Mouse (Mus musculus): Measurements from ENCODE around the gene Specc1.

DNA sequence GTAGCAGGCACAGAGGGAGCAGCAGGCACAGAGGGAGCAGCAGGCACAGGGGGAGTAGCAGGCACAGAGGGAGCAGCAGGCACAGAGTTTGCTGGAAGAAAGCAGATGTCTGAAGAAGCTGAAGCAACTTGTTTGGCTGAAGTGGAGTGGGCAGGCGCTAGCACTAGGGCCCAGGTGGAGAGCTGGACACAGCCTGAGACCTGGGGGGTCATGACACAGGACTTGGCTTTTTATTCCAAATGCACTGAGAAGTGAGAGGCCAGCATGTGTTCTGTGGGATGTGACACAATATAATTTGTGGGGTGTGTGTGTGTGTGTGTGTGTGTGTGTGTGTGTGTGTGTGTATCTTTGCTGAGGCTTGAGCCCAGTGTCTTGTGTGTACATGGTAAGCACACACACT is 64.3 kb downstream of the Specc1 start:
- TF ChIP-seq TAL1 (IDR thresholded peaks at IDR 0.05; ENCODE audit: low read length) (no peak), SMC3 (IDR thresholded peaks at IDR 0.05; ENCODE audit: low read depth, low read length) (no peak), KAT2A (conservative IDR thresholded peaks at IDR 0.05; ENCODE audit: low read depth, low read length) (no peak), TCF12 (IDR thresholded peaks at IDR 0.05; ENCODE audit: low read depth, low read length) (no peak), POLR2AphosphoS2 (IDR thresholded peaks at IDR 0.05; ENCODE audit: low read length) (no peak), MAZ (IDR thresholded peaks at IDR 0.05; ENCODE audit: low read depth, low read length) (no peak), GATA1 (IDR thresholded peaks at IDR 0.05; ENCODE audit: low read depth, low read length) (no peak), UBTF (IDR thresholded peaks at IDR 0.05; ENCODE audit: borderline replicate concordance, insufficient read depth, low read depth, low read length) (no peak), POLR2A (IDR thresholded peaks at IDR 0.05; ENCODE audit: control insufficient read depth in 1 of 2, insufficient read depth in 1 of 2, low read depth in 1 of 2, low read length in 2 of 2, poor library complexity in 1 of 2) (no peak), CTCF (IDR thresholded peaks at IDR 0.05 in 2 of 3, conservative IDR thresholded peaks at IDR 0.05 in 1 of 3; ENCODE audit: control insufficient read depth in 1 of 3, insufficient read depth in 1 of 3, low read depth in 2 of 3, low read length in 3 of 3, poor library complexity in 1 of 3, severe bottlenecking in 1 of 3) (no peak), TBP (IDR thresholded peaks at IDR 0.05; ENCODE audit: low read depth, low read length) (no peak)
